Mouse (Mus musculus) testis, adult 2 months (tissue): ENCODE results near the gene Car10.

Experiments used
- CTCF ChIP-seq: fragments of 200-500 bp; IDR thresholded peaks from 2 replicates; pipeline ENCODE4 v1.5.1; 2012; ENCODE audit warnings: low read depth, mild to moderate bottlenecking, inconsistent platforms, low read length, moderate library complexity; ENCODE audit not compliant: control insufficient read depth, insufficient read depth, insufficient replicate concordance
- POLR2A ChIP-seq: fragments of 200-500 bp; IDR thresholded peaks from 2 replicates; pipeline ENCODE4 v1.6.1; 2012; ENCODE audit warnings: low read depth, mild to moderate bottlenecking, inconsistent platforms, low read length, moderate library complexity; ENCODE audit not compliant: control insufficient read depth

DNA sequence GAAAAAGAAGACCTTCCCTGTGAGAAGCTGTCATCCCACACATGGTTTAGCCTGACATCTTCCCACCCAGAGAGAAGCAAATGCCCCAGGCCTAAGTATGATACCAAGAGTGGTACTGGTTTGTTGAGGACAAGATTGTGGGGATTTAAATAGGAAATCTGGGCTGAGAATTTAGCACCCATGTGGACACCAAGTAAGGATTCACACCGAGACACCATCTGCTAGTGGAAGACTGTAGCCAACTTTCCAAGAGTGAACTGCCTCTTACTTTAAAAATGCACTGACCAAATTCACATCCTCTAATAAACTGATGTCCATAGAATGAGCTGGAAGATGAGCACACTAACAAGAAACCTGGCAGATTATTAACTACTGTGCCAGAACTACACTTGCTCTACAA lies 389.2 kb downstream of the Car10 start:
- TF ChIP-seq CTCF (no peak), POLR2A (no peak)
